Mouse (Mus musculus): ENCODE data around the gene Ankrd22.

Ankrd22 gene

GRCm38 (mm10) chr19:34182490-34182889, 16.6 kb upstream of the Ankrd22 start:
- in situ Hi-C loops (cut with MboI; ENCODE audit: low sequenced_read_pairs) = no loop called here

GRCm38 (mm10) chr19:34181234-34181633, 15.4 kb upstream of the Ankrd22 start:
- in situ Hi-C loops (cut with MboI; ENCODE audit: low sequenced_read_pairs) = no loop called here

GRCm38 (mm10) chr19:34180316-34180715, 14.5 kb upstream of the Ankrd22 start:
- in situ Hi-C loops (cut with MboI; ENCODE audit: low sequenced_read_pairs) = no loop called here

- in situ Hi-C loops (cut with MboI; ENCODE audit: low sequenced_read_pairs) = no loop called here
Observed at GRCm38 (mm10) chr19:34179136-34179535, 13.3 kb upstream of the Ankrd22 start.

- in situ Hi-C loops (cut with MboI; ENCODE audit: low sequenced_read_pairs) = no loop called here
Observed at GRCm38 (mm10) chr19:34174004-34174403, 8.2 kb upstream of the Ankrd22 start.

- in situ Hi-C loops (cut with MboI; ENCODE audit: low sequenced_read_pairs) = no loop called here
Observed at GRCm38 (mm10) chr19:34171167-34171566, 5.3 kb upstream of the Ankrd22 start.

GRCm38 (mm10) chr19:34169121-34169520, 3.3 kb upstream of the Ankrd22 start:
- in situ Hi-C loops (cut with MboI; ENCODE audit: low sequenced_read_pairs) = no loop called here

- in situ Hi-C loops (cut with MboI; ENCODE audit: low sequenced_read_pairs) = no loop called here
Observed at GRCm38 (mm10) chr19:34167896-34168661, 2.2 kb upstream of the Ankrd22 start.

- in situ Hi-C loops (cut with MboI; ENCODE audit: low sequenced_read_pairs) = no loop called here
Observed at GRCm38 (mm10) chr19:34166386-34166785, 533 bp upstream of the Ankrd22 start.

GRCm38 (mm10) chr19:34162693-34163092, 3.2 kb downstream of the Ankrd22 start:
- in situ Hi-C loops (cut with MboI; ENCODE audit: low sequenced_read_pairs) = no loop called here

- in situ Hi-C loops (cut with MboI; ENCODE audit: low sequenced_read_pairs) = no loop called here
Observed at GRCm38 (mm10) chr19:34153263-34154144, 12.3 kb downstream of the Ankrd22 start.

- in situ Hi-C loops (cut with MboI; ENCODE audit: low sequenced_read_pairs) = no loop called here
Observed at GRCm38 (mm10) chr19:34151909-34152308, 13.9 kb downstream of the Ankrd22 start.

- in situ Hi-C loops (cut with MboI; ENCODE audit: low sequenced_read_pairs) = no loop called here
Observed at GRCm38 (mm10) chr19:34148421-34148820, 17.4 kb downstream of the Ankrd22 start.

- in situ Hi-C loops (cut with MboI; ENCODE audit: low sequenced_read_pairs) = no loop called here
Observed at GRCm38 (mm10) chr19:34139431-34140046, 26.3 kb downstream of the Ankrd22 start.

GRCm38 (mm10) chr19:34138720-34139430, 27.0 kb downstream of the Ankrd22 start:
- in situ Hi-C loops (cut with MboI; ENCODE audit: low sequenced_read_pairs) = no loop called here

- in situ Hi-C loops (cut with MboI; ENCODE audit: low sequenced_read_pairs) = no loop called here
Observed at GRCm38 (mm10) chr19:34120107-34120731, 45.6 kb downstream of the Ankrd22 start.

GRCm38 (mm10) chr19:34119653-34120052, 46.2 kb downstream of the Ankrd22 start:
- in situ Hi-C loops (cut with MboI; ENCODE audit: low sequenced_read_pairs) = no loop called here

GRCm38 (mm10) chr19:34119102-34119501, 46.8 kb downstream of the Ankrd22 start:
- in situ Hi-C loops (cut with MboI; ENCODE audit: low sequenced_read_pairs) = no loop called here

- in situ Hi-C loops (cut with MboI; ENCODE audit: low sequenced_read_pairs) = no loop called here
Observed at GRCm38 (mm10) chr19:34104841-34105240, 61.0 kb downstream of the Ankrd22 start.

- in situ Hi-C loops (cut with MboI; ENCODE audit: low sequenced_read_pairs) = no loop called here
Observed at GRCm38 (mm10) chr19:34101888-34102287, 64.0 kb downstream of the Ankrd22 start.

All from CH12F3 (cell line).